Mouse (Mus musculus): ENCODE measurements at regions not wholly inside any gene's neighbourhood (a gene's known extent, or its start where the extent isn't known, plus 50 kb on each side); places are given as distances from the start of the nearest gene placed in this dataset.

- TF ChIP-seq CTCF (IDR thresholded peaks at IDR 0.05; ENCODE audit: low read depth) (peak; percentile 81), EP300 (IDR thresholded peaks at IDR 0.05; ENCODE audit: low read depth) (no peak)
Observed at GRCm38 (mm10) chr3:58163806-58164205, 250.7 kb upstream of the Tsc22d2 start.

Data from liver, embryonic 14.5 days (tissue).